8 mouse cellular contexts compared by ENCODE assay signal in the genomic region with DNA sequence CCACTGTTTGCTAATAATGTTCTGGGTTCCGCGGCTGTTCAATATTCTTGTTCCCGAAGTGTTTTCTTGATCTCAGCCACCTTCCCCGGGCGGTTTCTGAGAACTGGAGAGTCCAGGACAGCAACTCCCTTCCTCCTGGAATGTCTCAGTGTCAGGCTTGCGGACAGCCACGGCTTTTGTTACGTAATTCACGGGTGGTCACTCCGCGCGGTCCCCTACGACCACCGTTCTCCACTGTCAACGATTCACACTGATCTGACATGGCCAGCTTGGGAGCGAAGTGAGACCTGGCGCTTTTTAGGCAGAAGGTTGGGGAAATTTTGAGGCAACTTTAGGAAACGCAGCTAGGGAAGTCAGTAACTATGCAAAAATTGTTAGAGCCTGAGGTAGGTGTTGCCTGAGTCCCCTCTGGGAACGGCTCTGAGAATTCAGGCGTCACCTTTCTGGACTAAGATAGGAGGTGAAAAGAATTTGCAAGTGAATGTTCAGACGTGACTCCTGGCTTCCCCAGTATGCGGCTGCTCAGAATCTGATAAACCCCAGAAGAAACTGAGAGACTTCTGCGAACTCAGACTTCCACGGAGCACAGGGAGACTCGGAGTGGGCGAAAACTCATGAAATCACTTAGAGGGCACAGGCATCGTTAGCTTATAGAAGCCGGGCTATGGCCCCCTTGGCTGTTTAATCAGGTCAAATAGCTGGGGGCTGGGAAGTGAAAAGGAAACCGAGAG. TPM values are rescaled to one million over a fixed set of nuclear protein-coding genes. Genes with fewer than 3 reads are reported as not detected.
DNase-seq lines count a peak whose midpoint lies in the region; ATAC-seq and TF ChIP-seq lines count a peak whose summit lies in the region.

No protein-coding gene starts in this region.

- H3K9ac ChIP-seq in forebrain, embryonic 14.5 days (ENCODE audit: low read length) = peak overlapping the region; percentile 51
- H3K9ac ChIP-seq in intestine, embryonic 16.5 days (ENCODE audit: low read depth, low read length) = peak overlapping the region; percentile 46
- peak overlapping the region; percentile 53 for H3K9ac ChIP-seq in liver, postnatal 0 days (replicated peaks)

- no peak overlapping the region for H3K27ac ChIP-seq in forebrain, embryonic 14.5 days (ENCODE audit: low read depth, low read length)
- 0 out of 2 replicates have a peak overlapping the region, but pooled peaks have one; percentile 6 for H3K27ac ChIP-seq in intestine, embryonic 16.5 days (ENCODE audit: low read length)
- H3K27ac ChIP-seq in liver, postnatal 0 days (ENCODE audit: low read depth) = peak overlapping the region; percentile 36

- TF ChIP-seq CTCF in liver, postnatal 0 days (IDR thresholded peaks at IDR 0.05; ENCODE audit: low read depth) = no peak

- peak overlapping the region; percentile 100 for H3K4me2 ChIP-seq in forebrain, embryonic 14.5 days (ENCODE audit: low read length)
- H3K4me2 ChIP-seq in intestine, embryonic 16.5 days (ENCODE audit: low read depth, low read length) = peak overlapping the region; percentile 99
- H3K4me2 ChIP-seq in liver, postnatal 0 days (ENCODE audit: low read depth, low read length) = peak overlapping the region; percentile 88

- H3K36me3 ChIP-seq in forebrain, embryonic 14.5 days (ENCODE audit: control insufficient read depth, insufficient read depth, low read length) = no peaks in the 10 kb centered on the region
- H3K36me3 ChIP-seq in intestine, embryonic 16.5 days (ENCODE audit: control insufficient read depth, insufficient read depth, low read length) = no peaks in the 10 kb centered on the region; the same call in 1 of the 2 replicates
- H3K36me3 ChIP-seq in liver, postnatal 0 days (replicated peaks; ENCODE audit: insufficient read depth, low read length) = no peaks in the 10 kb centered on the region

- DNase-seq in thymus, postnatal 14 days = peak; percentile 9
- no peak for DNase-seq in thymus, postnatal 10 days (ENCODE audit: low spot score in 2 of 2)
- DNase-seq in cerebellum, adult 11-12 months = peak; percentile 55
- no peak for DNase-seq in forebrain, embryonic 14.5 days (ENCODE audit: low spot score)
- DNase-seq in liver, postnatal 0 days = peak; percentile 31
- DNase-seq in skeletal muscle tissue, adult 2 months (ENCODE audit: low read depth, low spot score) = peak; percentile 60
- no peak for DNase-seq in left cerebral cortex, adult 9 months (ENCODE audit: low spot score in 2 of 2)

- H3K27me3 ChIP-seq in forebrain, embryonic 14.5 days (replicated peaks; ENCODE audit: control insufficient read depth, insufficient read depth, low read length) = peaks cover 9% of the 10 kb centered on the region; the same call in 1 of the 2 replicates
- H3K27me3 ChIP-seq in intestine, embryonic 16.5 days (replicated peaks; ENCODE audit: control insufficient read depth, insufficient read depth, low read length) = no peaks in the 10 kb centered on the region
- H3K27me3 ChIP-seq in liver, postnatal 0 days (ENCODE audit: insufficient read depth, low read length) = peaks cover 28% of the 10 kb centered on the region

- peaks cover 21% of the 10 kb centered on the region for H3K4me1 ChIP-seq in forebrain, embryonic 14.5 days (ENCODE audit: control insufficient read depth, insufficient read depth, low read length)
- peaks cover 14% of the 10 kb centered on the region for H3K4me1 ChIP-seq in intestine, embryonic 16.5 days (ENCODE audit: control insufficient read depth, insufficient read depth, low read length)
- peaks cover 19% of the 10 kb centered on the region; the same call in 1 of the 2 replicates for H3K4me1 ChIP-seq in liver, postnatal 0 days (ENCODE audit: insufficient read depth)

- under 1% methylated on average over 29 of the region's 29 CpGs for WGBS in forebrain, embryonic 14.5 days
- under 1% methylated on average over 29 of the region's 29 CpGs for WGBS in intestine, embryonic 16.5 days
- under 1% methylated on average over 29 of the region's 29 CpGs for WGBS in liver, postnatal 0 days (ENCODE audit: insufficient replicate concordance)

- H3K4me3 ChIP-seq in forebrain, embryonic 14.5 days (ENCODE audit: low read depth, low read length) = peak overlapping the region; percentile 65
- peak overlapping the region; percentile 78 for H3K4me3 ChIP-seq in intestine, embryonic 16.5 days (ENCODE audit: low read length)
- peak overlapping the region; percentile 78 for H3K4me3 ChIP-seq in liver, postnatal 0 days (ENCODE audit: low read depth, low read length)

- TF ChIP-seq EP300 in liver, postnatal 0 days (IDR thresholded peaks at IDR 0.05; ENCODE audit: low read depth) = no peak

- H3K9me3 ChIP-seq in forebrain, embryonic 14.5 days (replicated peaks; ENCODE audit: control insufficient read depth, low read length) = 0 out of 2 replicates have a peak, but pooled peaks cover 5% of the 10 kb centered on the region
- peaks cover 4% of the 10 kb centered on the region for H3K9me3 ChIP-seq in intestine, embryonic 16.5 days (ENCODE audit: control insufficient read depth, low read length)
- H3K9me3 ChIP-seq in liver, postnatal 0 days (ENCODE audit: low read length) = peaks cover 3% of the 10 kb centered on the region

- no peak for ATAC-seq in forebrain, embryonic 14.5 days
- peak; percentile 23; the same call in 1 of the 2 replicates for ATAC-seq in intestine, embryonic 16.5 days
- no peak for ATAC-seq in liver, postnatal 0 days

RNA-seq across cellular contexts. Expression of a gene that starts 0.9 kb away (rescaled TPM):
- polyA plus RNA-seq in forebrain, embryonic 14.5 days (2014; fragmentation: Nextera tagmentation; extraction: Ambion mirVana) = 7.8 and 9.6 TPM in 2 replicates
- 7.4 and 8.0 TPM in 2 replicates for polyA plus RNA-seq in intestine, embryonic 16.5 days (2015; fragmentation: Nextera tagmentation; extraction: Ambion mirVana)
- polyA plus RNA-seq in liver, postnatal 0 days (2015; fragmentation: Nextera tagmentation; extraction: Ambion mirVana) = 4.5 and 7.5 TPM in 2 replicates

RNA-seq across cellular contexts. Expression of a gene that starts 31.9 kb away (rescaled TPM):
- 41.9 and 47.2 TPM in 2 replicates for polyA plus RNA-seq in forebrain, embryonic 14.5 days (2014; fragmentation: Nextera tagmentation; extraction: Ambion mirVana)
- 24.6 and 29.5 TPM in 2 replicates for polyA plus RNA-seq in intestine, embryonic 16.5 days (2015; fragmentation: Nextera tagmentation; extraction: Ambion mirVana)
- polyA plus RNA-seq in liver, postnatal 0 days (2015; fragmentation: Nextera tagmentation; extraction: Ambion mirVana) = 6.8 and 8.0 TPM in 2 replicates

Comparison
In these comparisons a context has a peak if more than half of its experiments do, and no peak if none do; other contexts are left out.
1. DNase-seq: peak in thymus, postnatal 14 days (single experiment), cerebellum, adult 11-12 months (single experiment), liver, postnatal 0 days (single experiment) and skeletal muscle tissue, adult 2 months (single experiment); none in thymus, postnatal 10 days (0 of 2), forebrain, embryonic 14.5 days (single experiment) and left cerebral cortex, adult 9 months (0 of 2).
2. Peak in every context shown above with its lines, with median percentiles within 50 percentile points of each other: H3K4me2 ChIP-seq, H3K4me3 ChIP-seq and H3K9ac ChIP-seq.